Mouse (Mus musculus) testis, adult 10 weeks (tissue): ENCODE measurements around the gene Mc1r. TPM values are rescaled to one million over a fixed set of nuclear protein-coding genes. Genes with fewer than 3 reads are reported as not detected.

ENCODE experiments used
- polyA plus RNA-seq: library from polyadenylated mRNA; stranded (reverse); fragments of 350-450 nt; fragmentation: Illumina TruSeq; extraction: RNeasy Lipid Tissue Mini Kit (QIAGEN cat#74804); gene quantifications from one replicate; pipeline ENCODE4 v1.2.3, GENCODE M21; 2014; ENCODE audit warnings: low read depth, low replicate concordance

Gene Mc1r
- polyA plus RNA-seq = not detected

GRCm38 (mm10) chr8:123406786-123407185 lies at the start of gene Mc1r:
Gene Mc1r (plus strand): TSS chr8:123407107.

GRCm38 (mm10) chr8:123373403-123374238 lies 33.3 kb upstream of the Mc1r start, which contains the start of gene Tcf25:
Gene Tcf25 (plus strand): TSS chr8:123373753.

GRCm38 (mm10) chr8:123411246-123411645 lies 4.3 kb downstream of the Mc1r start, which contains the start of gene Tubb3:
Gene Tubb3 (plus strand): TSS chr8:123411424.

GRCm38 (mm10) chr8:123423441-123423840 lies 16.5 kb downstream of the Mc1r start, which contains the start of gene Def8:
Gene Def8 (plus strand): TSS chr8:123423527.

Other genes starting within 250 kb of the Mc1r start
- 0.39 TPM for gene Sult5a1, start 248.8 kb upstream of the Mc1r start, polyA plus RNA-seq
- 1.7 TPM for gene Dpep1, start 220.9 kb upstream of the Mc1r start, polyA plus RNA-seq
- 8.8 TPM for gene Chmp1a, start 194.3 kb upstream of the Mc1r start, polyA plus RNA-seq
- 72.9 TPM for gene Spata33, start 194.3 kb upstream of the Mc1r start, polyA plus RNA-seq
- 4.5 TPM for gene Cdk10, start 182.3 kb upstream of the Mc1r start, polyA plus RNA-seq
- gene Spata2l, start 170.9 kb upstream of the Mc1r start, polyA plus RNA-seq = 1.2 TPM
- gene Zfp276, start 152.9 kb upstream of the Mc1r start, polyA plus RNA-seq = 0.52 TPM
- 1.1 TPM for gene Vps9d1, start 152.8 kb upstream of the Mc1r start, polyA plus RNA-seq
- 3.4 TPM for gene Fanca, start 88.5 kb upstream of the Mc1r start, polyA plus RNA-seq
- gene Spire2, start 74.4 kb upstream of the Mc1r start, polyA plus RNA-seq = 1.1 TPM
- 64.6 TPM for gene Tcf25, start 33.4 kb upstream of the Mc1r start, polyA plus RNA-seq
- 2.6 TPM for gene Tubb3, start 4.3 kb downstream of the Mc1r start, polyA plus RNA-seq
- gene Def8, start 16.4 kb downstream of the Mc1r start, polyA plus RNA-seq = 0.35 TPM
- 7.6 TPM for gene Afg3l1, start 70.8 kb downstream of the Mc1r start, polyA plus RNA-seq
- gene Dbndd1, start 108.4 kb downstream of the Mc1r start, polyA plus RNA-seq = 6.0 TPM
- gene Gas8, start 111.7 kb downstream of the Mc1r start, polyA plus RNA-seq = 10.6 TPM
- 9.1 TPM for gene Rhou, start 246.8 kb downstream of the Mc1r start, polyA plus RNA-seq